Mouse (Mus musculus) right cerebral cortex, postnatal 25 days (tissue): ENCODE measurements around the gene Gm3055.
A peak's percentile ranks its signal among the peaks of the same experiment; 100 is the strongest.
"Not testable (repeated sequence)": the region's sequence is repeated elsewhere in the genome, so short reads cannot be mapped to it uniquely, and the experiment has no call there.

ENCODE experiments used
- DNase-seq: peaks from one replicate; pipeline ENCODE4 v3.0.0; 2022

Gene Gm3055

DNA sequence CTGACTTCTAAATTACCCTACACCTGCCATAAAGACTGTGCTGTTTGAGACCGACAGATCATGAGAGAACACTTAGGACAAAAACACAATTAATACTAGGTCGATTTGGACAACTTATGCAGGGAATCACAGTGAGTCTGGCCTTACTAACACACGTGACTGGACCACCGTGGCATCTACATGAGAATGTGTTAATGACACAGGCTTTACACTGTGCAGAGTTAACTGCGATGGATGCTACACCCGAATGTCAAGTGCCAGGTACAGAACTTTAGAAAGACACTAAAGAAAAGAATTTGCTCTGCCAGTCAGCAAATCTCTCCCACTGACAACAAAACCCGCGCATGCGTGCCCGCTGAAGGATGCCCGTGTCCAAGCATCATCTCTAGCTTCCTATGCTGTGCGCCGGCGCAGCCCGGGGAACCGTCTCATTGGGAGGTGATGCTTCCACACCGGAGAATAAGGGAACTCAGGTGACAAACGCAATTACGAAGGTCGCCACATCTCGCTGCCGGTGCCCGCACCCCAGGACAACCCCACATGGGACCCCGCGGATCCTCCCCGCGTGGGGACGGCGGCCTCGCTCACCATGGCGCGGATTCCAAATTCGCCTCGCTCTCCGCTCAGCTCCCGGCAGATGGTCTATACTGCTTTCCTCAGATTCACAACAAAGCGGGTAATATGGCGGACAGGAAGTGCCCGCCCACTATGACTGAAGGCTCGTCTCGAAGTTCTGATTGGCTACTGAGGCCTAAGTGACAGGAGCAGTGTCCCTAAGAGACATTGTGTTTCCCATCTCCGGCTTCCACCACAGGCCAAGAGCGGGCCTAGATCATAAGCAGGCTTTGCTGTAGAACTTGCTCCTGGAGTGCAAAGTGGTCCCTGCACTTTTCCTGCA, at the start of gene Gm3055:
TSS of gene Gm3055 (minus strand) at position 656 of the 898 bp plus-strand sequence.
- not testable (repeated sequence) for DNase-seq

DNA sequence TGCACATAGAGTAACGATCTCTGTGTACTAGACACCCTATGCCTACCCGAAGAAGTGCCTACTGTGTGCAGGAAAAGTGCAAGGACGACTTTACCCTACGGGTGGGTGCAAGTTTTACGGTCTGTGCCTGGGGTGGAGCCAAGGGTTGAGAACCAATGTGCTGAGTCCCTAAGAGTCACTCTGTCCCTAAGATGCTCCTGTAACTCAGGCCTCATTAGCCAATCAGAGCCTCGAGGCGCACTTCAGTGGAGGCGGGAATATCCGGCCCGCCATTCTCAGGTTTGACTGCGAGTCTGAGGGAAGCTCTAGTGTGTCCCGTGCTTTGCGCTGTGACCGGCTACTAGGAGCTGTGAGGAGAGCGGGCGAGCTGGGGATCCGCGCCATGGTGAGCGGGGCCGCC, 40.9 kb upstream of the Gm3055 start, which contains the start of gene Gm4767:
TSS of gene Gm4767 (plus strand) at position 288 of the 400 bp plus-strand sequence.
- DNase-seq = peak; percentile 2

DNA sequence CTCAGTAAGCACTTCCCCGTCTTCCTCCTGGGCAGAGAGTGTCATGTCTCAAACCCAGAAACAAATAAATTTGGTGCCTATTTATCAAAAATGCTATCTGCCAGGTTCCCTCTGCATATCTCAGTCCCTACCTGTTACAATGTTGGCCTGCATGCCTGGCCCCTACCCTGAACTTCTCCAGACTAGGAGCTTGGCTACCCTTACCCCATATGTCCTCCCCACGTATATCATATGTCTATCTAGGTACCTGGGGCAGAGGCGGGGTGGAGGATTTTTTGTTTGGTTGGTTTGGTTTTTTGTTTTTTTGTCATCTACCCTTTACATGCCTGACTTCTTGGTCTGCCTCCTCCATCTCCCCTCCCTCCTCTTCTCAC, 430 bp upstream of the Gm3055 start:
- not testable (repeated sequence) for DNase-seq

- not testable (repeated sequence) for DNase-seq
Observed at GRCm38 (mm10) chr10:81704531-81705301, 66.2 kb downstream of the Gm3055 start, which contains the start of gene Zfp433. TSS of gene Zfp433 (plus strand) at chr10:81704825.
